Mouse (Mus musculus) lung, embryonic 16.5 days (tissue): ENCODE measurements at regions not wholly inside any gene's neighbourhood (a gene's known extent, or its start where the extent isn't known, plus 50 kb on each side); places are given as distances from the start of the nearest gene placed in this dataset.

Experiments used
- ATAC-seq: fragments of 200-750 bp; cut with Nextera tagmentation; 2 replicates; pipeline ENCODE4 v1.8.0; 2017; ENCODE audit warnings: low read depth, mild to moderate bottlenecking, moderate library complexity
- H3K27ac ChIP-seq: fragments of 300-500 bp; sonication (generic); 2 replicates; pipeline ENCODE4 v1.5.1; 2014; ENCODE audit warnings: mild to moderate bottlenecking, control low read depth, low read length
- H3K27me3 ChIP-seq: fragments of 300-500 bp; sonication (generic); 2 replicates; pipeline ENCODE4 v1.6.1; 2014; ENCODE audit warnings: low read depth, low read length, mixed read lengths; ENCODE audit not compliant: control insufficient read depth, insufficient read depth
- H3K36me3 ChIP-seq: fragments of 300-500 bp; sonication (generic); 2 replicates; pipeline ENCODE4 v1.6.1; 2014; ENCODE audit warnings: low read length; ENCODE audit not compliant: control insufficient read depth, insufficient read depth
- H3K4me1 ChIP-seq: fragments of 300-500 bp; sonication (generic); replicated peaks from 2 replicates; pipeline ENCODE4 v1.6.1; 2014; ENCODE audit warnings: low read length, mixed read lengths; ENCODE audit not compliant: control insufficient read depth, insufficient read depth
- H3K4me2 ChIP-seq: fragments of 300-500 bp; sonication (generic); 2 replicates; pipeline ENCODE4 v1.6.1; 2014; ENCODE audit warnings: low read depth, low read length, control low read depth
- H3K4me3 ChIP-seq: fragments of 300-500 bp; sonication (generic); 2 replicates; pipeline ENCODE4 v1.5.1; 2014; ENCODE audit warnings: mild to moderate bottlenecking, low read length, control low read depth
- H3K9ac ChIP-seq: fragments of 300-500 bp; sonication (generic); 2 replicates; pipeline ENCODE4 v1.6.1; 2014; ENCODE audit warnings: low read length, control low read depth
- H3K9me3 ChIP-seq: fragments of 300-500 bp; sonication (generic); 2 replicates; pipeline ENCODE4 v1.6.1; 2016; ENCODE audit warnings: low read length; ENCODE audit not compliant: control insufficient read depth
- WGBS: fragments of 180-500 bp; shearing (Covaris S2); extraction: QIAGEN DNeasy Blood & Tissue Kit; methylation state at CpG from one replicate; pipeline ENCODE4 v1.1.7; 2014; 5-methylcytosine and 5-hydroxymethylcytosine counted together

GRCm38 (mm10) chr6:100517662-100518061 lies 153.3 kb downstream of the Shq1 start:
- WGBS: 72% methylated on average over 6 of the region's 6 CpGs
- no peak for ATAC-seq
- Histone ChIP-seq H3K4me2 (no peak overlapping the region), H3K4me3 (no peak overlapping the region), H3K9me3 (no peaks in the 10 kb centered on the region), H3K36me3 (no peaks in the 10 kb centered on the region), H3K27ac (no peak overlapping the region), H3K27me3 (no peaks in the 10 kb centered on the region), H3K9ac (no peak overlapping the region), H3K4me1 (peaks cover 5% of the 10 kb centered on the region)

DNA sequence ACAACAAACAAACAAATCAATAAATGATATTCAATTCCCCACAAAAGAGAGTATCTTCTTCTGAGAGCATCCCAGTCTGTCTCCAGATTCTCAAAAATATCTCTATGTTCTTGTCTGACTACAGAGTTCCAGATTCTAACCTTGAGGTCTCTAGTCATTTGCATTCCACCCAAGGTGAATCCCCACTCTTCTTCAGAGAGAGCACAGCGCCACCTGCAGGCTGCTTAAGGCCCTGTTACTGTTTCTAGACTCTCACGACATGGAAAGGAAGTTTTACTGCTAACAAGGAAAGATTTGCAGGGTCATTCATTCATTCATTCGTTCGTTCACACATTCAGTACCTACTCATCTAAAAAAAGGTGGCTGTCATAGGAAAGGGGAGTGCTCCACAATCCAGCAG lies 158.3 kb downstream of the Shq1 start:
- H3K9ac ChIP-seq: no peak overlapping the region
- no peak overlapping the region for H3K27ac ChIP-seq
- H3K4me2 ChIP-seq: no peak overlapping the region
- no peaks in the 10 kb centered on the region for H3K4me1 ChIP-seq
- H3K27me3 ChIP-seq: no peaks in the 10 kb centered on the region
- no peak overlapping the region for H3K4me3 ChIP-seq
- no peak for ATAC-seq
- no peaks in the 10 kb centered on the region for H3K36me3 ChIP-seq
- H3K9me3 ChIP-seq: no peaks in the 10 kb centered on the region
- 59% methylated on average over 4 of the region's 4 CpGs for WGBS

DNA sequence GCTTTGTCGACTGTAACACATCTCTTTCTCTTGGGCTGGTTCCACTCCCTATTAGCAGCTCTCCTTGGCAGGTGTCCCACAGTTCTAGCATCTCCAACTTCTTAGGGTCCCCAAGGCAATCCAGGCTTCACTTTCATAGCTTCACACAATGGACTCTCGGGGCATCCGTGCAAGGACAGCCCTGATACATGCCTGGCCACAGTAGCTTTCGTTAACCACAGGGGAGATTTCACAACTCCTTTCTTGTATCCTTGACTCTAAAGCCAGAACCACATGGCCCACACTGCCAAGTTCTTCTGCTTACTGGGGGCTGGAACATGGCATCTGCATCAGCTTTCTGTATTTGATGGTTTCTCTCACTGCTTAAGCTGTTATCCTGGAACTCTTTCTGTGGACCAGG lies 160.3 kb downstream of the Shq1 start:
- Histone ChIP-seq H3K4me3 (no peak overlapping the region), H3K9ac (no peak overlapping the region), H3K36me3 (no peaks in the 10 kb centered on the region), H3K4me1 (no peaks in the 10 kb centered on the region), H3K27ac (no peak overlapping the region), H3K9me3 (no peaks in the 10 kb centered on the region), H3K4me2 (no peak overlapping the region), H3K27me3 (no peaks in the 10 kb centered on the region)
- no peak for ATAC-seq
- WGBS: 79% methylated on average over 4 of the region's 4 CpGs

- no peaks in the 10 kb centered on the region for H3K36me3 ChIP-seq
- WGBS: 63% methylated on average over 15 of the region's 15 CpGs
- H3K27ac ChIP-seq: no peak overlapping the region
- no peaks in the 10 kb centered on the region for H3K4me1 ChIP-seq
- H3K9me3 ChIP-seq: no peaks in the 10 kb centered on the region
- H3K4me3 ChIP-seq: no peak overlapping the region
- H3K4me2 ChIP-seq: no peak overlapping the region
- H3K27me3 ChIP-seq: no peaks in the 10 kb centered on the region
- no peak overlapping the region for H3K9ac ChIP-seq
- ATAC-seq: no peak
Observed at GRCm38 (mm10) chr6:100505506-100506247, 165.3 kb downstream of the Shq1 start.

- no peak overlapping the region for H3K9ac ChIP-seq
- no peak overlapping the region for H3K4me2 ChIP-seq
- no peaks in the 10 kb centered on the region for H3K36me3 ChIP-seq
- no peak overlapping the region for H3K4me3 ChIP-seq
- no peaks in the 10 kb centered on the region for H3K9me3 ChIP-seq
- ATAC-seq: peak; percentile 18; the same call in 1 of the 2 replicates
- no peaks in the 10 kb centered on the region for H3K27me3 ChIP-seq
- WGBS: 58% methylated on average over 14 of the region's 14 CpGs
- no peak overlapping the region for H3K27ac ChIP-seq
- H3K4me1 ChIP-seq: no peaks in the 10 kb centered on the region
Observed at GRCm38 (mm10) chr6:100502961-100503782, 167.8 kb downstream of the Shq1 start.

GRCm38 (mm10) chr6:100502139-100502538 lies 168.8 kb downstream of the Shq1 start:
- Histone ChIP-seq H3K4me3 (no peak overlapping the region), H3K9ac (no peak overlapping the region), H3K27me3 (no peaks in the 10 kb centered on the region), H3K27ac (no peak overlapping the region), H3K36me3 (no peaks in the 10 kb centered on the region), H3K9me3 (no peaks in the 10 kb centered on the region), H3K4me2 (no peak overlapping the region), H3K4me1 (no peaks in the 10 kb centered on the region)
- ATAC-seq: no peak
- whole genome bisulfite sequencing: 54% methylated on average over 6 of the region's 6 CpGs

DNA sequence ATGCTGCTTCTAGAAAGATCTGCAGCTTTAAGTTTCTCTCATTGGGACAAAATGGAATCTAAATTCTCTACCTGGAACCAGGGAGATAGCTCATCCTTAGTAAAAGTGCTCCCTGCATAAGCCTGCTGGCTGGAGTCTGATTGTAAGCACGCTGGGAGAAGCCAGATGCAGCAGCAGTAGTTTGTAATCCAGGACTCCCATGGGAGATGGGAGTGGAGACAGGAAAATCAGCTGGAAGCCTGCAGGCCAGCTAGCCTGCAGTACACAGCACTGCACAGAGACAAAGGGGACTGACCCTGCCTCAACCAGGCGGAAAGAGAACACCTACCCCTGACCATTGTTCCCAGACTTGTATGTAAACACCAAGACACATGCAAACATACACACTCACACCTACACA lies 170.2 kb downstream of the Shq1 start:
- H3K27me3 ChIP-seq: no peaks in the 10 kb centered on the region
- no peak overlapping the region for H3K27ac ChIP-seq
- no peak for ATAC-seq
- H3K4me1 ChIP-seq: no peaks in the 10 kb centered on the region
- no peak overlapping the region for H3K9ac ChIP-seq
- H3K9me3 ChIP-seq: no peaks in the 10 kb centered on the region
- no peak overlapping the region for H3K4me2 ChIP-seq
- no peaks in the 10 kb centered on the region for H3K36me3 ChIP-seq
- 68% methylated on average over 2 of the region's 2 CpGs for WGBS
- no peak overlapping the region for H3K4me3 ChIP-seq

DNA sequence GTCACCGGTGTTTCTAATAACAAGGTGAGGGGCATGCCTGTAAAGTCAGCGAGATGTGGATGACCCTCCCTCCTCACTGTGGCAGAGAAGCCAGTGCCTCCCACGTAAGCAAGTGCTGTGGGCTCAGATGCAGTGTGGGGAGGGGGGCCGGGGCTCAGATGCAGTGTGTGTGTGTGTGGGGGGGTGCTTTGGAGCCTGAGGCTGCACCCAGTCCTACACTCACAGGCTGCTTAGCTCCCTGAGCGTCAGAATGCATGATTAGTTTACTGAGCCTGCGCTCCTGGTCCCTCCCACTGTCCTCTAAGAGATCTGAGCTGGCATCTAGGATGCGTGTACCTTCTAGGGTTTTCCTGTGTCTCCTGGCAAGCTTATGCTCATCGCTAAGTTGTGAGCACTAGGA lies 170.9 kb downstream of the Shq1 start:
- Histone ChIP-seq H3K36me3 (no peaks in the 10 kb centered on the region), H3K9me3 (no peaks in the 10 kb centered on the region), H3K9ac (no peak overlapping the region), H3K27me3 (no peaks in the 10 kb centered on the region), H3K4me3 (no peak overlapping the region), H3K4me1 (no peaks in the 10 kb centered on the region), H3K27ac (no peak overlapping the region), H3K4me2 (no peak overlapping the region)
- no peak for ATAC-seq
- WGBS: 71% methylated on average over 8 of the region's 8 CpGs

GRCm38 (mm10) chr6:100498861-100499271 lies 172.1 kb downstream of the Shq1 start:
- no peak overlapping the region for H3K4me2 ChIP-seq
- 44% methylated on average over 4 of the region's 4 CpGs for WGBS

More at GRCm38 (mm10) chr6:100498861-100499271, 172.1 kb downstream of the Shq1 start:
- H3K27me3 ChIP-seq: no peaks in the 10 kb centered on the region
- H3K4me1 ChIP-seq: no peaks in the 10 kb centered on the region
- ATAC-seq: no peak
- no peak overlapping the region for H3K9ac ChIP-seq
- H3K4me3 ChIP-seq: no peak overlapping the region
- no peak overlapping the region for H3K27ac ChIP-seq
- H3K9me3 ChIP-seq: no peaks in the 10 kb centered on the region
- H3K36me3 ChIP-seq: no peaks in the 10 kb centered on the region
